Mouse (Mus musculus) c-Kit-positive CD71-negative TER-119-negative erythroid progenitor cells, embryonic 14.5 days (primary cell): ENCODE results near the gene Zbtb25.

Source experiments
- DNase-seq: peaks from one replicate; pipeline ENCODE4 v3.0.0-alpha.2; 2013; ENCODE audit warnings: low read depth

The Zbtb25 gene

DNA sequence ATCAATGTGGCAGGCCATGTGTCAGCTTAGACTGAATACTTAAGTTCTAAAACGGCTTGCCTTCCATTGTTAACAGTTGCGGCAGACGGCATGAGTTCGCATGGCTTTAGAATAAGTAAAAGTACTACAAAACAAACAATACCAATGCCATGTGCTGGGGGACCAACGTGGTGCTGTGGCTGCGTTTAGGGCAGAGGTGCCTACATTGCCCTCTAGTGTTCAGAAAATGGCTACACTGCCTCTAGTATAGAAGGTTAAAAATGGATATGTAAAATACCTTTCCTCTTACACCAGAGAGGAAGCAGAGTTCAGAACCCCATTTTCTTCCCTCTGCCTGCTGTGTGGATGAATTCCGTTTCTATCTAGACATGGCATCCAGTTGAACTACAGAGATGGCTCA is 7.2 kb upstream of the Zbtb25 start:
- DNase-seq, result no peak

DNA sequence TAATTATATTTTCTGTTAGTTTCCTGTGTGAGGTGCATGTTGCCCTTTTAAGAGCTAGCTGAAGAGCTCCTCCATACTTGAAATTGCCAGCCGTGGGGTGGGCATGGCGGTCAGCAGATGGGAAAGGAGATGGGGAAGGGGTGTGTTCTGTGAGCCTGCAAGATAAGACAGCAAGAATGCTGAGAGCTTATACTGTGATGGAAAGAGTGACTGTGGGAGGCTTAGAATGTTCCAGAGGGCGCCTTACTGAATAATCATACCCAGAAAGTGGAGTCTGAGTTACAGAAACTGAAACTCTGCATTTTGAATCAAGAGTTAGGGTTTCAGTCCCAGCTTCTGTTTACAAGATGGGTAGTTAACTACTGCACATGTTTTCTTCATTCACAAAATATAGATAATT is 6.1 kb upstream of the Zbtb25 start:
- no peak for DNase-seq

DNA sequence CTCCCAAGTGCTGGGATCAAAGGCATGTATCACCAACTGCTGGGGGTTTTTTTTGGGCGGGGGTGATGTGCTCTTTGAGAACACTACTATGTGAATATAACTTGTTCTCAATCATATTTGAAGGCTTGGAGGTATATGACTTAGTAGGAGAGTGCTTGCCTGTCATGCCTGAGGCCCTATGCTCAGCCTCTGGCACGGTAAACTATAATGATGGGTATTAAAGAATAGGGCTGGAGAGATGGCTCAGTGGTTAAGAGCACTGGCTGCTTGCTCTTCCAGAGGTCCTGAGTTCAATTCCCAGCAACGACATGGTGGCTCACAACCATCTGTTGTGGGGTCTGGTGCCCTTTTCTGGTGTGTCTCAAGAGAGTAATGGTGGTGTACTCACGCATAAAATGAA is 5.5 kb upstream of the Zbtb25 start:
- no peak for DNase-seq

- DNase-seq, result no peak
Measured at GRCm38 (mm10) chr12:76373991-76374390, 4.6 kb upstream of the Zbtb25 start.

GRCm38 (mm10) chr12:76372881-76373818 is 3.7 kb upstream of the Zbtb25 start:
- no peak for DNase-seq

- DNase-seq, result no peak
Measured at GRCm38 (mm10) chr12:76372046-76372445, 2.6 kb upstream of the Zbtb25 start.

DNA sequence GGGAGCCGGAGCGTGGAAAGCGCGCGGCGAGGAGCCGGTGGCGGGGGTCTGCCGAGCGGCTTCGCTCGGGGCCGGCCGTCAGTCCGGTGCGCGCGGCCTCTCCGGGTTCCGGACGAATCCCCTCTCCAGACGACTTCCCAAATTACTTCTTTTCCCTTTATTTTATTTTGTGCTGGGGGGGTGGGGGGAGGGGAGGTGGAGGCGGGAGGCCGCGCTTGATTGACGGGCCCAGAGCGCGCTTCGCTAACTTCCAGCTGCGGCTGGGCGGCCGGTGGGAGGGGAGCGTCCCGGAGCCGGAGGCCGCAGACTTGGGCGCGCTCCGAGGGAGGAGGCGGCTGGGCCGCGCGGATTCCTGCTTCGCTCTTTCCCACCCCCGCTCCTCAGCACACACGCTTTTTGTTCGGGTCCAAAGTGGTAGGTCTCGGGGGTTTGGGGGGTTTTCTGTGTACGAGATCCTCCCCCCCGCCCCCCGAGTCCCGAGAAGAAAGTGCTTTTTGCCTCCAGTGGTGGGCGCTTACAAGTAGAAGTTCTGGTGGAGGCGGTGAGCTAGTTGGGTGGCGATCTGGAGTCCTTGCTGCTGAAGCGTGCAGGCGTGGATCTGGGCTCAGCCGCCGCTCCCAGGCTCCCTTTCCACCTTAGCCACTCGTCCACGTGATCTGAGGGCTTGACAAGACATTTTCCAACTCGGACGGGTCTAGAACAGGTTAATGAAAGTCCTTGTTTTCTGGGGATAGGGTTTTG is 1.6 kb upstream of the Zbtb25 start:
- DNase-seq, result no peak

GRCm38 (mm10) chr12:76369978-76370830 is 802 bp upstream of the Zbtb25 start, which contains the start of gene Zbtb1:
TSS of gene Zbtb1 (plus strand) at chr12:76370266.
- no peak for DNase-seq

DNA sequence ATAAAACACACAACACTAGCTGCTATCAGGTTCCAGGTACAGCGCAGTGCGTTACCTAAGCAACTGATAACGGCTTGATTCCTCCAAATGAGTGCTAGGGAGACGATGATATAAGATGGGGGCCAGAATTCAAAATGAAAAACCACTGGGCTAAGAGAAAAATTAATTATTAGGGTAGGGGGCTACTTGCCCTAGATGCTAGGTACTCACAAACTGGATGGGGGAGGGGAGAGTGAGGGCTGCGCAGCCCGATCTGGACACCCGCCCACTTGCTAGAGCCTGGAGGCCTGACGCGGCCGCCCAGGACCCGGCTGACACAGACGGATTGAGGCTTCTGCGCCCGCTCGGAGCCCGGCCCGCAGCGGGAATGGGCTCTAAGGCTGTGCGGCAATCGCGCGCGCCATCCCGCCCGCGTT is 604 bp downstream of the Zbtb25 start:
- no peak for DNase-seq

DNA sequence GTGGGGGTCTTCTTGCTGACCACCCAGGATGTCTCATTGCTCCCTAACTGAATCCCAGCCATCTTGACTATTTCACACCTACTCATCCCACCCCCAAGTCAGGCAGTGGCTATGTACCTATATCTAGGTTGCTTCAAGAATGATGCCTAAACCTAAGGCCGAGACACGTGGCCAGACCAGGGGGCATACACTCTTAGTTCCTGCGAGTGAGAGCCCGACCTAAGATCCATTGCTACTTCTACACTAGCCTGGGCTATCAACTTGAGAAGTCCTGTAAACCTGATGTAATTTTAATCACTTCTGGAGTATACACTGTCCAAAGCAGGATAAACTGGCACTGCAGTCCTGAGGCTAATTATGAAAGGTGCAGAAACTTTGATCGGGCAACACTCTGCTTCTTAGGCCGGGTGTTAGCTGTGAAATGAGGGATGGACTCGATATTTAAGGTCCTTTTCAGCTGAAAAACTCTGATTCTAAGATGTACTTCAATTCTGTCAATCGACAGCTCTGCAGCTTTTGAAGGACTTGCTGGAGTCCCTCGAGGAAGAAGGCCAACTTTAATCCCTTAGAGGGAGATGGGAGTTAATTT is 1.1 kb downstream of the Zbtb25 start:
- DNase-seq, result no peak

GRCm38 (mm10) chr12:76367096-76367995 is 2.1 kb downstream of the Zbtb25 start:
- DNase-seq, result no peak

DNA sequence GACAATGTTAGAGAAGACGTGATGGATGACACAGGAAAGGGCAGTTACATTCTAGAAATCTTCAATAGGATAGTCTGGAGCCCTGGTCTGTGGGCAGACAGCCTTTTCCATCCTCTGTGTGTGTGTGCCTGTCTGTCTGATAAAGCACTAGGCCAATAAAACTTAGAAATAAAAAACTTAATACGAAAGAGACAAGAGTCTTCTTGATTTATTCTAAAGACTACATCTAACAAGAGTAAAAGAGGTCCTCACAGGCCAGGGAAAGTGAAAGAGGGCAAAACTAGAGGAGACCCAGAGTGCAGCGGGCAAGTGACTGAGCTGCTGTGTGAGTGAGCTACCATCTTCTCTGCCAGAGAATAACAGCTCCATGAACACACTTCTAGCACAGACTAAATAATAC is 3.1 kb downstream of the Zbtb25 start:
- DNase-seq, result no peak

DNA sequence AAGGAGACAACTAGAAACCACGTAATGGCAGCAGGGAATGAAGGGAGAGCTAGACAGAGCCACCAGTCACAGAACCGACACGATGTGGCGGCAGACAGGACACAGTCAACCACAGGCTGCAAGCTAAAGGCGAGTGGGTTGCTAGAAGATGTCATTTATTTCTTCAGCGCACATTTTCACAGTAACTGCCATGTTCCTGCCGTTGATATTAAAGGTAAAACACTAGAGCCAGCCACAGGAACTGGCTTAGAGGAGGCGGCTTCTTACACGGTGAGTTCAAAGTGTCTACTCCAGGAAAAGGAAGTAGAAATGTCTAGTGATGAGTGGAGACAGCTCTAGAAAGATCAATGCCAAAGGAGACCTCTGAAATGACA is 7.1 kb downstream of the Zbtb25 start:
- DNase-seq, result no peak

- DNase-seq, result no peak
Measured at GRCm38 (mm10) chr12:76361405-76362302, 7.7 kb downstream of the Zbtb25 start.

GRCm38 (mm10) chr12:76360868-76361267 is 8.5 kb downstream of the Zbtb25 start:
- DNase-seq, result no peak

DNA sequence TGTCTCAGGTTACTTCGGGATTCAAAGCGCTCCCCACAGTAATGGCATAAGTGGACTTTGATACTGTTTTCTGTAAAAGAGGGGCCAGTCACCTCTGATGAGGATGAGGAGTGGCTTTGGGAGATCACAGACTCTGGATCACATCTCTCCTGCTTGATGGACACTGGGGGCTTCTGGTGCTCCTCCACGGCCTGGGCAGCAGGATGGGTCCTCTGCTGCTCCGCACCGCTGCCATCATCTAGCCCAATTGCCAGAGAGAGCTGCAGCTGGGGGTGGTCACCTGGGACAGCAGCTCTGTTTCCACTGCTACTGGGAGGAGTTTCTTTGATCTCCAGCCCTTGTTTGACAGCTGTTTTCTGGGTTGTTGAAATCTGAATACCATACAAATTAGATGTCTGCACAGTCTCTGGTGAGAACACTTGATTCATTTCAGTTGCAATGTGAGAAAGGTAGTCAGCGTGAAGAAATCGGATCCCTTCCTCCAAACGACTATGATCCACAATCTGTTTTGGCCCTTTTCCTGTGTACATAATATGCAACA is 19.7 kb downstream of the Zbtb25 start:
- DNase-seq, result no peak

DNA sequence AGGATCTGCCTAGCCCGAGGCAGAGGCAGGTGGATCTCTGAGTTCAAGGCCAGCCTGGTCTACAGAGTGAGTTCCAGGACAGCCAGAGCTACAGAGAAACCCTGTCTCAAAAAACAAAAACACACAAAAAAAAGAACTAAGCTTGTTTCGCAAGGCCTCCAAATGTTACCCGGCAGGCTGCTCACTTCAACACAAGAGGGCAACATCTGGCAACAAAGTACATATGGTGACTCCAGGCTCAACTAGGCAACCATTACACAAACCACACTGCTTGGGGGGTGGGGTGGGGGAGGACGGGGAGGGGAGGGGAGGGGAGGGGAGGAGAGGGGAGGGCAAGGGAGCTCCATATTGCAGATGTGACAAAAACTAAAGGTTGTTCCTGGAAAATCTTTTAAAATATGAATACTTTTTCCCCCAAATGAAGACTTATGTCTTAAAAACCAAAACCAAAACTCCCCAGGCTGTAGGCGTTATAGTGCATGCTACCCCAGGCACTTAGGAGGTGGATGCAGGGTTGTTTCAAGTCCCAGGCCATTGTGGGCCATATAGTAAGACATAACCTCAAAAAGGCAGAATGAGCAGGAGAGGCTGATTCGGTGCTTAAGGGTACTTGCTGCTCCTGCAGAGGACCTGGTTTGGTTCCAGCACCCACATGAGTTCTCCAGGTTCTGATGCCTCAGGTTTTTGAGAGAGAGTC is 23.5 kb downstream of the Zbtb25 start:
- no peak for DNase-seq

DNA sequence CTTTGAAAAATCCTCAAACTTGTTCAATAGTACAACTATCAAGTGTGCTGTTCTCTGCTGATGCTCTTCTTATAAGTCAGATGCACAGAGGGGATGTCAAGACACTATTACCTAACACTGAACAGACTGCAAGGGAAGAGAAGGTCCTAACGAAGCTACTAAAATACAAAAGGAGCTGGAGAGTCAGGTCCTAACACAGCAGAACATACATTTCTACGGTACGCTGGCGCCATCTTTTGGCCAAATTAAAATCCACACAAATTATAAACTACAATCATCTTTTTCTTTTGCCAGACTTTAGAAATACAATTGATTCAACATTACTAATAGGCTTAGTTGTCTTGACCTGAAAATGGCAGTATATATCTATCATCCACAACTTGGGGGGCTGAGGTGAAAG is 28.3 kb downstream of the Zbtb25 start:
- peak; percentile 67 for DNase-seq
